Mouse (Mus musculus) heart, embryonic 10.5 days (tissue): ENCODE data around the gene Prr5l. TPM values are rescaled to one million over a fixed set of nuclear protein-coding genes. Genes with fewer than 3 reads are reported as not detected.

Source experiments
- DNase-seq: peaks from one replicate; pipeline ENCODE4 v3.0.0-alpha.2; 2017; ENCODE audit warnings: low spot score
- H3K27ac ChIP-seq: fragments of 300-500 bp; sonication (generic); 2 replicates; pipeline ENCODE4 v1.5.1; 2016; ENCODE audit warnings: mild to moderate bottlenecking
- H3K27me3 ChIP-seq: fragments of 300-500 bp; sonication (generic); 2 replicates; pipeline ENCODE4 v1.6.1; 2016; ENCODE audit warnings: mild to moderate bottlenecking; ENCODE audit not compliant: poor library complexity, insufficient read depth, severe bottlenecking
- H3K36me3 ChIP-seq: fragments of 300-500 bp; sonication (generic); 2 replicates; pipeline ENCODE4 v1.6.1; 2016; ENCODE audit warnings: mild to moderate bottlenecking, moderate library complexity
- H3K4me1 ChIP-seq: fragments of 300-500 bp; sonication (generic); 2 replicates; pipeline ENCODE4 v1.6.1; 2016; ENCODE audit warnings: mild to moderate bottlenecking
- H3K4me3 ChIP-seq: fragments of 300-500 bp; sonication (generic); 2 replicates; pipeline ENCODE4 v1.5.1; 2016; ENCODE audit warnings: mild to moderate bottlenecking, moderate library complexity
- H3K9me3 ChIP-seq: fragments of 300-500 bp; sonication (generic); 2 replicates; pipeline ENCODE4 v1.6.1; 2016; ENCODE audit warnings: mild to moderate bottlenecking, moderate library complexity
- WGBS: fragments of 180-500 bp; shearing (Covaris S2); methylation state at CpG from one replicate; pipeline ENCODE4 v1.1.7; 2016; 5-methylcytosine and 5-hydroxymethylcytosine counted together
- polyA plus RNA-seq: library from polyadenylated mRNA; unstranded; fragments of >200 nt; fragmentation: Nextera tagmentation; extraction: Ambion mirVana; gene quantifications from 2 replicates; pipeline ENCODE4 v1.2.1, GENCODE M21; 2016

Gene Prr5l
- polyA plus RNA-seq, 1 experiment from 2014 or later, result 15.1 TPM

DNA sequence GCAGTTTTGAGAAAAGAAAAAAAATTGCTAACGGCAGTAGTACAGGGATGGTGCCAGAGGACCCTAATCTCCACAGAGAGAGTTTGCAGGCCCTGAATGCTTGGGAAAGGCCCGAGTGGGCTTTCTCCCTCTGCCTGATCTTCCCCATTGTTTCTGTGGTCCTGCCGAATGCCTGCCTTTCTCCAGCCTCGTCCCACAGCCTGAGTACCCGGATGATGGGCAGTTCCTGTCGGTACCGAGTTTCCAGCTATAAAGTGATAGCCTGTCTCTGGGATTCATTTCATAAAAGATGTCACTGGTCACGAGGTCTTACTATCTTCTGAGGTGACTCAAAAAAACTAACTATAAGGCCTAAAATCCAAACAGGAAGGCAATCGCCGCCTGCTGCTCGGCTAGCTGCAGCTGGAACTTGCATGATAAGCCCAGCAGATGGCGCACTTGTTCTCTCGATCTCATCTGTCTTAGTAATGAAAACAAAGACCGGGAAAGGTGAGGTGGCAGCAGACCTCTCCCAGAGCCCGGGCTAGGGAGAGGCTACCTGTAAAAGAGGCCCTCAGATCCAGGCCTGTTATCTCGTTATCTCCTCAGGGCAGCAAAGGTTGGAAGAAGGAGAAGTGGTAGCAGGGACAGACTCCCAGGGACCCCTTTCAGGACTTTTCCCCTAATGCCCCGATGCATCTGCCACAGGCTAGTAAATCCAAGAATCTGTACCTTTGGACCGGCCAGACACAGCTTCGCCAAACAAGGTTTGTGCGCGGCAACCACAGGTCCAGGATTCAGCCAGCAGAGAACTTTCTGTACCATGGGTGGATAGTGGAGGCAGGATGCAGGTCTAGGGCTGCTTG is 22.9 kb upstream of the Prr5l start:
- peak; percentile 86 for DNase-seq
- H3K4me3 ChIP-seq, result peak overlapping the region; percentile 30
- H3K27ac ChIP-seq, result peak overlapping the region; percentile 64; the same call in 1 of the 2 replicates
- H3K36me3 ChIP-seq, result peaks cover 9% of the 10 kb centered on the region
- WGBS, result 26% methylated on average over 21 of the region's 21 CpGs
- H3K9me3 ChIP-seq, result no peaks in the 10 kb centered on the region
- H3K27me3 ChIP-seq, result no peaks in the 10 kb centered on the region
- peaks cover 8% of the 10 kb centered on the region for H3K4me1 ChIP-seq

DNA sequence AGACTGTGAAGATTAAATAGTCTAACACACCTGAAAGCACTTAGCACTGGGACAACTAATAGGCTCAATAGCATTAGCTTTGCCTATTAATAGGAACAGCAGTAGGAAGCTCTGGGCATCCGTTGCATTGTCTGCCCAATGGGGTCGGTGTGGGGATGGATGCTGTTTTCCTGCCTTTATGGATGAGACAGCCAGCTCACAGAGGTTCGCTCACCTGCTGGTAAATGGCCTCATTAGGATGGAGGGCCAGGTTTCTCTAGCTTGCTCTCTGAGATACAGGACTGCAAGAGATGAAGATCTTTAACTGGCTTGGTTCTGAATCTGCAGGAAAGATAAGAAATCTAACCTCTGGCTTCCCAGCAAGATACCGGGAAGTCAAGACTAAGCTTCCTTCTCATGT is 19.4 kb upstream of the Prr5l start:
- no peak for DNase-seq
- Histone ChIP-seq H3K27me3 (no peaks in the 10 kb centered on the region), H3K9me3 (no peaks in the 10 kb centered on the region), H3K36me3 (peaks cover 15% of the 10 kb centered on the region), H3K4me3 (no peak overlapping the region), H3K4me1 (peaks cover 8% of the 10 kb centered on the region), H3K27ac (no peak overlapping the region)
- 86% methylated on average over 4 of the region's 4 CpGs for WGBS

DNA sequence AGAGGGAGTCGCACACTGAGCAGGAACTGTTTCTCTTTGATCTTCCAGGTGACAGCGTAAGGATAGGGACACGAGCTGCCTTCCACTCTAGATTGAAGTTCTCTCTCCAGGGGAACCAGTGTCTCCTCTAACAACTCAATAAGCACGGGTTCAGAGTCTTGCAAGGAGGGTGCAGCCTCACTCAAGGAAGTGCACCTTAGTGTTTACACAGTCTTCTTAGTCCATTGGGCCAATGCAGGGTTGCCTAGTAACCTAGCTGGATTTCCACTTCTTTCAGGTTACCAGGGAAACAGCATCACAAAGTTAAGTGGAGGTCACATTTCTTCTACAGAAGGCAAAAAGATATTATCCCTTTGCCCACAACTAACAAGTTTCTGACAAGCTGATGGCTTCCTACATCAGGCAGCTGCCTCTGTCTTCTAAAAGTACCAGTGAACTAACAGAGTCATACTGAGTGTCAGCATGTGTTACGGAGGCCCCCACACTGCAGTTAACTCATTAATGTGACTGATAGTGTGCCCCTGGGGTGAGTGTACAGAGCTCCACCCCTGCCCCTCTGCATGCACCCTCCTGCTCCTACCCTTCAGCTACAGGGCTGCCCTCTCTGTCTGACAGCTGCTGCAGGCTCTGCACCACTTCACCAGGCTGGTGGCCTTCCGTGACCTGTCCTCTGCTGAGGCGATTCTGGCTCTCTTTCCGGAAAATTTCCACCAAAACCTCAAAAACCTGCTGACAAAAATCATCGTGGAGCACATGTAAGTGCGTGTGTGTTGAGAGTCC is 13.8 kb upstream of the Prr5l start:
- Histone ChIP-seq H3K36me3 (peaks cover 26% of the 10 kb centered on the region), H3K4me3 (no peak overlapping the region), H3K4me1 (0 out of 2 replicates have a peak, but pooled peaks cover 5% of the 10 kb centered on the region), H3K27ac (no peak overlapping the region), H3K27me3 (no peaks in the 10 kb centered on the region), H3K9me3 (no peaks in the 10 kb centered on the region)
- 81% methylated on average over 10 of the region's 10 CpGs for WGBS
- no peak for DNase-seq

DNA sequence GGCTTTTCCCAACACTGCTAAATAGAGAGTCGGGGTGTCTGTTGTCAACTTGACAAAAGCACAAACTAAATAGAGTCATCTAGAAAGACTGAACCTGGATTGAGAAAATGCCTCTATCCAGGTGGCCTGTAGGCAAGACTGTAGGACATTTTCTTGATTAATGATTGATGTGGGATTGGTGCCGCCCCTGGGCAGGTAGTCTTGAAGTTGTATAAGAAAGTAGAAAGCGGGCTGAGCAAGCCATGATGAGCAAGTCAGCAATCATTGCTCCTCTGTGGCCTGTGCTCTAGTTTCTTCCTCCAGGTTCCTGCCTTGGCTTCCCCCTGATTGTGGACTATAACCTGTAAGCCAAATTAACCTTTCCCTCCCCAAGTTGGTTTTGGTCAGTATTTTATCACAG is 11.3 kb upstream of the Prr5l start:
- DNase-seq, result no peak
- WGBS, result 92% methylated on average over 3 of the region's 3 CpGs

DNA sequence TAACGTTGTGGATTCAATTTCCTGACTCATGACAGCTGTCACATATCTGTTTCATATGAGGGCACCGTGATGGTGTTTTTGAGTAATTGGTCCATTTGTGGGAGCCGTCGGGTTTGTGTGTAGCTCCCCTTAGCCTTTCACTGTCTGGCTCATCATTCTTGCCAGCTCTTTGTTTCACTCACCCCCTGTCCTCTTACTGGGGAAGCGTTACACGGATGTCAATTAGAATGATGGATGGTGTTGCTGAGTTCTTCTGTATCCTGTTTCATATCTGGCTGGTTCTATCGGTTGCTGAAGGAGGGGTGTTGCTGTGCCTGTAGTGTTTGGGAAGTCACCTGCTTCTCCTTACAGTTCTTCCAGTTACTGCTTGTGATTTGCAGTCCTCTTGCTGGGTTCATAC is 8.3 kb upstream of the Prr5l start:
- WGBS, result 58% methylated on average over 7 of the region's 7 CpGs

More for the DNA sequence above, 11.3 kb upstream of the Prr5l start:
- no peak overlapping the region for H3K4me3 ChIP-seq
- no peak overlapping the region for H3K27ac ChIP-seq
- H3K27me3 ChIP-seq, result no peaks in the 10 kb centered on the region
- H3K4me1 ChIP-seq, result 0 out of 2 replicates have a peak, but pooled peaks cover 6% of the 10 kb centered on the region
- H3K9me3 ChIP-seq, result no peaks in the 10 kb centered on the region
- peaks cover 15% of the 10 kb centered on the region for H3K36me3 ChIP-seq

DNA sequence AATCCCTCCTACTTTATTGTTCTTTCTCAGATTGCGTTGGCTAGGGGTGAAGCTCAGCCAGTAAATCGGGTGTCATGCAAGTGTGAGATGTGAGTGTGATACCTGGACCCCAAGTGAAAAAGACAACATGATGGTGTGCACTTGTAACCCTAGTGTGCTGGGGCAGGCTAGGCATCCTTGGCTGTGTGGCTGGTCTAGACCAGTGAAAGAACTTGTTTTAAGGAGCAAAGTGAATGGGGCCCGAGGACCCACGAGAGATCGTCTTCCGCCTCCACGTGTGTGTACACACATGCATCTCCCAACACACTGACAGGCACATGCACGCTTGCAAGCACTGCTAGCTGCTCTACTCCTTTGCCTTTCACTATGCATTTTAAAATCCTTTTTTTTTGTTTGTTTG is 6.1 kb upstream of the Prr5l start:
- 94% methylated on average over 8 of the region's 8 CpGs for WGBS

More for the DNA sequence above, 8.3 kb upstream of the Prr5l start:
- Histone ChIP-seq H3K9me3 (no peaks in the 10 kb centered on the region), H3K36me3 (peaks cover 9% of the 10 kb centered on the region), H3K4me1 (peaks cover 11% of the 10 kb centered on the region), H3K4me3 (no peak overlapping the region), H3K27me3 (no peaks in the 10 kb centered on the region), H3K27ac (no peak overlapping the region)
- DNase-seq, result no peak

DNA sequence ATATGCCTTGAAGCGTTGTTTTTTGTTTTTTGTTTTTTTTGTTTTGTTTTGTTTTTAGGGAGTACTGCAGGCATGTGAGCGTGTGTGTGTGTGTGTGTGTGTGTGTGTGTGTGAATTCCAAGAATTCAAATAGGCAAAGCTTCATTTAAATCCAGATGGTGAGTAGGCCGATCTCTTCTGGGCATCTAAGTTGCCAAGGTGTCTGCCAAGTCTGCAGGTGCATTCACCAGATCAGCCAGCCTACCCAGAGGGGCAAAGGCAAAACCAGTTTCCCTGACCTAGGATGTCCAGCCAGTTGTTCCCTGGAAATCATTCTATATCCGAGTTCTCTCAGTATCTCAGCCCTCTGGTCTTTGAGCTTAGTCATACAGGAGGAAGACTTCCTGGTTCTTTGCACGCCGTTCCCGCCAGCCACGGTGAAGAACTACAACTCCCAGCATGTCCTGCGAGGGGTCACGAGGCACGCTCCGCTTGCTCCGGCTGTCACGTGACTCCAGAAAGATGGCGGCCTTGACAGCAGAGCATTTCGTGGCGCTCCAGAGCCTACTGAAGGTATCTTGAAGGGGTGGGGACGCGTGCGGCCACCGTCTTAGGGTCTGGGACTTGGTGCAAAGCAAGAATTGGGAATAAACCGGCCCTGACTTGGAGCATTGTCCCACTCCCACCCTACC is 3.1 kb upstream of the Prr5l start, which contains the start of gene Commd9:
Gene Commd9, plus strand, starts transcription at position 480 of the 671 bp plus-strand sequence.
- Histone ChIP-seq H3K4me3 (peak within 1 kb of the TSS; percentile 72), H3K36me3 (no peaks in the 10 kb centered on the region), H3K4me1 (peaks cover 11% of the 10 kb centered on the region), H3K9me3 (no peaks in the 10 kb centered on the region), H3K27me3 (no peaks in the 10 kb centered on the region), H3K27ac (peak within 1 kb of the TSS; percentile 72)
- WGBS, result 13% methylated on average over 22 of the region's 22 CpGs
- DNase-seq, result peak; percentile 98

More for the DNA sequence above, 6.1 kb upstream of the Prr5l start:
- no peak for DNase-seq
- Histone ChIP-seq H3K4me3 (no peak overlapping the region), H3K27me3 (no peaks in the 10 kb centered on the region), H3K9me3 (no peaks in the 10 kb centered on the region), H3K27ac (no peak overlapping the region), H3K4me1 (peaks cover 9% of the 10 kb centered on the region), H3K36me3 (no peaks in the 10 kb centered on the region)

DNA sequence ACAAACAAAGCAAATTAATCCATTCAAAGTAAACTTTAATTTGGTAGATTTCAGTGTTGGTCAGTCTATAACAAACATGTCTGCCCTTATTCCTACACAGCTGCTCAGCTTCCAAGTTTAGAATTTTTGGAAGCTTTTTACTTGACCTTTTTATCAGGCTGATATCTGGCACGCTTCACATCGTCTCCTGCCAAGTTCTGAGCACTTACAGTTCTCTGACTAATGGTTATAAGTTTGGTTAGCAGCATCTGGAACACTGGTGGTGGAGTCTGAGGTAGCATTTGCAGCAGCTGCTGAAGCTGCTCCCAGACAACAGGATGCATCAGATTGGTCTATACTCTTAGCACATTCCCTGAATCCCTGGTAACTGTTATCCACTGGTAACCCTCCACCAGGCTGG is 1.5 kb upstream of the Prr5l start:
- H3K4me3 ChIP-seq, result no peak overlapping the region
- peaks cover 11% of the 10 kb centered on the region for H3K4me1 ChIP-seq
- H3K9me3 ChIP-seq, result no peaks in the 10 kb centered on the region
- H3K36me3 ChIP-seq, result no peaks in the 10 kb centered on the region
- no peak overlapping the region for H3K27ac ChIP-seq
- DNase-seq, result no peak
- WGBS, result 71% methylated on average over 2 of the region's 2 CpGs
- 0 out of 2 replicates have a peak, but pooled peaks cover 4% of the 10 kb centered on the region for H3K27me3 ChIP-seq

DNA sequence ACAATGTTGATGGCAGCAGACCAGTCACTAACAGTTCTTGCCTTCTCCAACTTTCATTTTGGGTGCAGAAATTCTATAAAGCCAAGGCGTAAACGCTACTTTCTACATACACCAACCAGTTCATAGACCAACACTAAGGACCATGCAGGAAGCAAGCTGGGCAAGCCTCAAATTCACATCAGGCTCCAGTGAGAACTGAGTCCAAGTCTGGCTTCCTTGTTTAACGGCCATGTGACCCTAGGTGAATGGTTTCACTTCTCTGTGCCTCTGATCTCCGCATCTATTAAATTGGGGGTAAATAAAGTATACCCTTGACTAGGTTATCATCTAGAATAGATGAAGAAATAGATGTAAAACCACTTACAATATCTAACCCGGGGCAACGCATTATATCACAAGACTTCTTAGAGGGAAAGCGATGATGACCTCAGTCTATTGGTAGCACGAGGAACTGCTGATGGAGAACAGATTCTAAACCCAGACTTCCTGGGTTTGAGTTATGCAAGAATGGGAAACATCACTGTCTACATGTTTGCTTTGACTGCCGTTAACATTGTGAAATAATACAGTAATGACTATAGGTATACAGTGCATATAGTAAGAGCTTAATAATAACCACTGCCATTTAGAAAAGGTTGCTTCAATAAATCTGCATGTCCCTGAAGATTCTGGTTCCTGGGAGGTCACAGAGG is 1.2 kb downstream of the Prr5l start:
- Histone ChIP-seq H3K9me3 (no peaks in the 10 kb centered on the region), H3K36me3 (no peaks in the 10 kb centered on the region), H3K27me3 (peaks cover 9% of the 10 kb centered on the region; the same call in 1 of the 2 replicates), H3K4me1 (peaks cover 15% of the 10 kb centered on the region), H3K27ac (no peak overlapping the region), H3K4me3 (no peak overlapping the region)
- DNase-seq, result no peak
- 82% methylated on average over 9 of the region's 9 CpGs for WGBS

DNA sequence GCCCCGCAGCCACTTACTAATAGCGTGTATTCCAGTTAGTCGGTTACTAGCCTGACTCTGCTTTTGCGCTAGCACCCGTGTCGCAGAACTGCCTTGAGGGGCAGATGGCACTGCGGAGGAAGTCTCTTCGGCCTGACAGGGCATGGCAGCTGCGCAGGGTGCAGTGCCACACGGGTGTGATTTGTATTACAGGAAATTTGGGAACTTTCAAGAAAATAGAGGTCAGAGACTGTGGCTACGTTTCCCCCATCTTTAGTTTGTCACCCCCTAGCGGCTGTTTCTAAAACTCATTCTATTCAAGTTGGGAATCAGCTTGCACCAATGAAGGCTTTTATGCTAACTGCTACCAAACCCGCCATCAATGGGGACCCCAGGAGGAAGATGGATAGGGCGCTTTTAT is 11.6 kb downstream of the Prr5l start:
- DNase-seq, result no peak
- Histone ChIP-seq H3K4me1 (no peaks in the 10 kb centered on the region), H3K27me3 (no peaks in the 10 kb centered on the region), H3K4me3 (peak overlapping the region; percentile 40), H3K36me3 (no peaks in the 10 kb centered on the region), H3K9me3 (no peaks in the 10 kb centered on the region), H3K27ac (no peak overlapping the region)
- WGBS, result 20% methylated on average over 14 of the region's 14 CpGs

DNA sequence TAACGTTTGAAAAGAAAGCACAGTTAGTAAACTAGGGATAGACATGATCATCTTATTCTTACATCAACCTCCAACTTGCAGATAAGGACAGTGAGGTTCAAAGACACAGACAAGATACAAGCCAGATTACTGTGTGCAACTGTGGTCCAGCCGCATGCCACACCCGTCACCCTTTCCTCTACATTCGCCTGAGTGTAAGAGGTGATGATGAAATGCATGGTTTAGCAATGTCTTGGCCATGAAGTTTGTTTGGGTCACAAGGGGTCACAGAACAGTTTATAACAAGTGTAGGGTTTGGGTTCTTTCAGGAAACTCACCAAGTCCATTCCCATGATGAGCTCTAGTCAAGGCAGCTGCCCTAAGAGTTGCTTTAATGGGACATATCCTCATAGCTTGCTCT is 14.1 kb downstream of the Prr5l start:
- no peaks in the 10 kb centered on the region for H3K9me3 ChIP-seq
- DNase-seq, result no peak
- WGBS, result 89% methylated on average over 4 of the region's 4 CpGs

More for the DNA sequence above, 14.1 kb downstream of the Prr5l start:
- H3K27ac ChIP-seq, result no peak overlapping the region
- H3K4me1 ChIP-seq, result no peaks in the 10 kb centered on the region
- H3K27me3 ChIP-seq, result peaks cover 7% of the 10 kb centered on the region
- H3K4me3 ChIP-seq, result no peak overlapping the region
- no peaks in the 10 kb centered on the region for H3K36me3 ChIP-seq
